Mouse (Mus musculus): ENCODE measurements around the gene Retnla.

DNA sequence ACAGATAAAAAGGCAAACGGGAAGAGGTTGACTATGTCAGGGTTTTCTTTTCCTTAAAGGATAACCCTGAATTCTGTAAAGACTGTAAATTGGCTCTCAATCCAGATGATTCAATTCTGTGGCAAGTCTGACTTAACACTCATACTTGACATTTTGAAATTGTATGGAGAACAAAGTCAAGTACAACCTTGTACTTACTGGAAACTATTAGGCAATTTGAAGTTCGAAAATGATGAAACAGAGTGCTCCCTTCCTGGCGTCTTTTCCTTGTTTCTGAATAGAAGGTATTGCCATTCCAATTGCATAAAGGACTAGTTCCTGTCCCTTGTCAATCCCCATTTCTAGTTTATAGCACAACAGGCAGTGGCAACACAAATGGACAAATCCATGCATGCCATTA, 42.9 kb upstream of the Retnla start:
- TF ChIP-seq POLR2A (IDR thresholded peaks at IDR 0.05; ENCODE audit: insufficient read depth, low read length) (no peak), EP300 (IDR thresholded peaks at IDR 0.05; ENCODE audit: insufficient read depth, low read depth, low read length) (no peak), CTCF (IDR thresholded peaks at IDR 0.05; ENCODE audit: low read depth, low read length) (no peak)

Data from ES-Bruce4 (cell line).